Mouse (Mus musculus) limb, embryonic 15.5 days (tissue): ENCODE measurements at regions not wholly inside any gene's neighbourhood (a gene's known extent, or its start where the extent isn't known, plus 50 kb on each side); places are given as distances from the start of the nearest gene placed in this dataset.

Experiments
- ATAC-seq: fragments of 200-750 bp; cut with Nextera tagmentation; 2 replicates; pipeline ENCODE4 v1.8.0; 2017; ENCODE audit warnings: low read depth, moderate TSS enrichment; ENCODE audit not compliant: insufficient number of reproducible peaks, low FRiP score, low TSS enrichment
- H3K27ac ChIP-seq: fragments of 300-500 bp; sonication (generic); 2 replicates; pipeline ENCODE4 v1.5.1; 2015; ENCODE audit warnings: moderate library complexity, mild to moderate bottlenecking, inconsistent platforms
- H3K27me3 ChIP-seq: fragments of 300-500 bp; sonication (generic); 2 replicates; pipeline ENCODE4 v1.6.1; 2015; ENCODE audit warnings: inconsistent platforms
- H3K36me3 ChIP-seq: fragments of 300-500 bp; sonication (generic); 2 replicates; pipeline ENCODE4 v1.6.1; 2015; ENCODE audit warnings: inconsistent platforms
- H3K4me1 ChIP-seq: fragments of 300-500 bp; sonication (generic); 2 replicates; pipeline ENCODE4 v1.6.1; 2015; ENCODE audit warnings: inconsistent platforms
- H3K4me2 ChIP-seq: fragments of 300-500 bp; sonication (generic); 2 replicates; pipeline ENCODE4 v1.6.1; 2015; ENCODE audit warnings: mild to moderate bottlenecking, inconsistent platforms
- H3K4me3 ChIP-seq: fragments of 300-500 bp; sonication (generic); 2 replicates; pipeline ENCODE4 v1.5.1; 2015; ENCODE audit warnings: mild to moderate bottlenecking, inconsistent platforms
- H3K9ac ChIP-seq: fragments of 300-500 bp; sonication (generic); 2 replicates; pipeline ENCODE4 v1.6.1; 2015; ENCODE audit warnings: inconsistent platforms
- H3K9me3 ChIP-seq: fragments of 300-500 bp; sonication (generic); 2 replicates; pipeline ENCODE4 v1.6.1; 2016; ENCODE audit warnings: inconsistent platforms
- WGBS: fragments of 180-500 bp; shearing (Covaris S2); methylation state at CpG from one replicate; pipeline ENCODE4 v1.1.7; 2015; 5-methylcytosine and 5-hydroxymethylcytosine counted together

- WGBS: 63% methylated on average over 9 of the region's 9 CpGs
- H3K36me3 ChIP-seq: no peaks in the 10 kb centered on the region
- H3K9me3 ChIP-seq: no peaks in the 10 kb centered on the region
- no peaks in the 10 kb centered on the region; the same call in 1 of the 2 replicates for H3K4me1 ChIP-seq
- H3K4me2 ChIP-seq: no peak overlapping the region
- H3K27ac ChIP-seq: no peak overlapping the region
- H3K4me3 ChIP-seq: no peak overlapping the region
- ATAC-seq: no peak
- H3K27me3 ChIP-seq: no peaks in the 10 kb centered on the region
- H3K9ac ChIP-seq: no peak overlapping the region
These were observed 248.6 kb upstream of the Sash1 start for GRCm38 (mm10) chr10:9134293-9135021.

- Histone ChIP-seq H3K27ac (no peak overlapping the region), H3K9me3 (no peaks in the 10 kb centered on the region), H3K36me3 (no peaks in the 10 kb centered on the region), H3K27me3 (no peaks in the 10 kb centered on the region), H3K9ac (no peak overlapping the region), H3K4me1 (no peaks in the 10 kb centered on the region; the same call in 1 of the 2 replicates), H3K4me3 (no peak overlapping the region), H3K4me2 (no peak overlapping the region)
- 60% methylated on average over 2 of the region's 2 CpGs for WGBS
- ATAC-seq: no peak
These were observed 244.2 kb upstream of the Sash1 start for GRCm38 (mm10) chr10:9130061-9130460.

GRCm38 (mm10) chr10:9119249-9119648 is 233.4 kb upstream of the Sash1 start:
- WGBS: 29% methylated on average over 4 of the region's 4 CpGs
- Histone ChIP-seq H3K27ac (no peak overlapping the region), H3K4me3 (no peak overlapping the region), H3K9me3 (no peaks in the 10 kb centered on the region), H3K27me3 (no peaks in the 10 kb centered on the region), H3K4me2 (no peak overlapping the region), H3K4me1 (no peaks in the 10 kb centered on the region), H3K36me3 (no peaks in the 10 kb centered on the region), H3K9ac (no peak overlapping the region)
- no peak for ATAC-seq

- H3K27ac ChIP-seq: no peak overlapping the region
- H3K36me3 ChIP-seq: no peaks in the 10 kb centered on the region
- 36% methylated on average over 14 of the region's 14 CpGs for WGBS
- peak overlapping the region; percentile 19 for H3K4me3 ChIP-seq
- no peak for ATAC-seq
- H3K4me1 ChIP-seq: no peaks in the 10 kb centered on the region
- no peaks in the 10 kb centered on the region for H3K9me3 ChIP-seq
- H3K4me2 ChIP-seq: peak overlapping the region; percentile 26; the same call in 1 of the 2 replicates
- H3K9ac ChIP-seq: no peak overlapping the region
- no peaks in the 10 kb centered on the region for H3K27me3 ChIP-seq
These were observed 232.0 kb upstream of the Sash1 start for GRCm38 (mm10) chr10:9117648-9118551.

GRCm38 (mm10) chr10:9117134-9117533 is 231.3 kb upstream of the Sash1 start:
- WGBS: 93% methylated on average over 7 of the region's 7 CpGs
- no peak for ATAC-seq

GRCm38 (mm10) chr10:9113706-9114105 is 227.8 kb upstream of the Sash1 start:
- WGBS: 75% methylated on average over 5 of the region's 5 CpGs
- Histone ChIP-seq H3K4me2 (no peak overlapping the region), H3K36me3 (no peaks in the 10 kb centered on the region), H3K4me1 (no peaks in the 10 kb centered on the region), H3K27me3 (no peaks in the 10 kb centered on the region), H3K27ac (no peak overlapping the region), H3K4me3 (no peak overlapping the region), H3K9me3 (no peaks in the 10 kb centered on the region), H3K9ac (no peak overlapping the region)
- no peak for ATAC-seq

More at GRCm38 (mm10) chr10:9117134-9117533, 231.3 kb upstream of the Sash1 start:
- Histone ChIP-seq H3K4me3 (no peak overlapping the region), H3K4me2 (no peak overlapping the region; the same call in 1 of the 2 replicates), H3K27ac (no peak overlapping the region), H3K4me1 (no peaks in the 10 kb centered on the region), H3K27me3 (no peaks in the 10 kb centered on the region), H3K9me3 (no peaks in the 10 kb centered on the region), H3K9ac (no peak overlapping the region), H3K36me3 (no peaks in the 10 kb centered on the region)

- H3K4me3 ChIP-seq: no peak overlapping the region
- no peak for ATAC-seq
- H3K4me2 ChIP-seq: no peak overlapping the region
- H3K4me1 ChIP-seq: no peaks in the 10 kb centered on the region
- H3K36me3 ChIP-seq: no peaks in the 10 kb centered on the region
- H3K27me3 ChIP-seq: no peaks in the 10 kb centered on the region
- no peaks in the 10 kb centered on the region for H3K9me3 ChIP-seq
- WGBS: 84% methylated on average over 3 of the region's 3 CpGs
- no peak overlapping the region for H3K27ac ChIP-seq
- no peak overlapping the region for H3K9ac ChIP-seq
These were observed 225.2 kb upstream of the Sash1 start for GRCm38 (mm10) chr10:9111051-9111450.

- Histone ChIP-seq H3K4me3 (no peak overlapping the region), H3K27me3 (no peaks in the 10 kb centered on the region), H3K9ac (no peak overlapping the region), H3K36me3 (no peaks in the 10 kb centered on the region), H3K4me1 (peaks cover 4% of the 10 kb centered on the region; the same call in 1 of the 2 replicates), H3K9me3 (no peaks in the 10 kb centered on the region), H3K4me2 (no peak overlapping the region), H3K27ac (no peak overlapping the region)
- ATAC-seq: no peak
- WGBS: 78% methylated on average over 2 of the region's 2 CpGs
These were observed 210.3 kb upstream of the Sash1 start for GRCm38 (mm10) chr10:9096207-9096606.

GRCm38 (mm10) chr10:9095163-9095562 is 209.3 kb upstream of the Sash1 start:
- ATAC-seq: no peak
- WGBS: 74% methylated on average over 6 of the region's 6 CpGs
- no peaks in the 10 kb centered on the region for H3K9me3 ChIP-seq

GRCm38 (mm10) chr10:9092237-9092885 is 206.5 kb upstream of the Sash1 start:
- no peak for ATAC-seq
- H3K27ac ChIP-seq: peak overlapping the region; percentile 11; the same call in 1 of the 2 replicates
- WGBS: 47% methylated on average over 10 of the region's 10 CpGs

More at GRCm38 (mm10) chr10:9095163-9095562, 209.3 kb upstream of the Sash1 start:
- H3K4me2 ChIP-seq: no peak overlapping the region
- no peak overlapping the region for H3K4me3 ChIP-seq
- peaks cover 4% of the 10 kb centered on the region; the same call in 1 of the 2 replicates for H3K4me1 ChIP-seq
- no peaks in the 10 kb centered on the region for H3K36me3 ChIP-seq
- H3K27ac ChIP-seq: no peak overlapping the region
- no peak overlapping the region for H3K9ac ChIP-seq
- H3K27me3 ChIP-seq: no peaks in the 10 kb centered on the region

GRCm38 (mm10) chr10:9090961-9091360 is 205.1 kb upstream of the Sash1 start:
- H3K4me3 ChIP-seq: no peak overlapping the region
- H3K4me1 ChIP-seq: peaks cover 4% of the 10 kb centered on the region; the same call in 1 of the 2 replicates
- no peaks in the 10 kb centered on the region for H3K27me3 ChIP-seq
- no peak overlapping the region for H3K27ac ChIP-seq
- 85% methylated on average over 6 of the region's 6 CpGs for whole genome bisulfite sequencing
- H3K4me2 ChIP-seq: no peak overlapping the region
- no peak for ATAC-seq
- H3K9ac ChIP-seq: no peak overlapping the region
- no peaks in the 10 kb centered on the region for H3K9me3 ChIP-seq
- H3K36me3 ChIP-seq: no peaks in the 10 kb centered on the region

More at GRCm38 (mm10) chr10:9092237-9092885, 206.5 kb upstream of the Sash1 start:
- H3K4me1 ChIP-seq: peaks cover 4% of the 10 kb centered on the region; the same call in 1 of the 2 replicates
- H3K4me2 ChIP-seq: no peak overlapping the region
- no peak overlapping the region for H3K4me3 ChIP-seq
- H3K27me3 ChIP-seq: no peaks in the 10 kb centered on the region
- H3K9ac ChIP-seq: no peak overlapping the region
- H3K36me3 ChIP-seq: no peaks in the 10 kb centered on the region
- H3K9me3 ChIP-seq: no peaks in the 10 kb centered on the region
